Mouse (Mus musculus): ENCODE measurements around the gene Ifnlr1.

Ifnlr1 gene

GRCm38 (mm10) chr4:135684731-135685130, 1.4 kb upstream of the Ifnlr1 start:
- 35% methylated on average over 3 of the region's 3 CpGs for WGBS

DNA sequence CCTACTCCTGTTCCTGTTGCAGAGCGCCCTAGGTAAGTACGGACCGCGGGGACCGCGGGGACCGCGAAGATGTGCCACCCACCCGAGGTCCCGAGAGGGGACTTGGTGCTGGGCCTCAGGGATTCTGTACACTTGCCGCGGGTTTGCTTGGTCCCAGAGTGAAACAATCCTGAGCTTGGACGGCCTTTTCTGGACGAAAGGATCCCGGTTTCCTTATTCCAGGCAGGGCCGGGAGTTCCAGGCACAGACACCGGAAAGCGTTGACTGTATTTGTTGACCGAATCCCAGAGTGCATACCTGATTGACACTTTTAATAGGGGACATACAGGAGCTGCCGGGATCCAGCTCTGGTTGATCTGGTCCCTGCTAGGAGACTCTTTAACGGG, 474 bp downstream of the Ifnlr1 start:
- 5% methylated on average over 21 of the region's 21 CpGs for WGBS

DNA sequence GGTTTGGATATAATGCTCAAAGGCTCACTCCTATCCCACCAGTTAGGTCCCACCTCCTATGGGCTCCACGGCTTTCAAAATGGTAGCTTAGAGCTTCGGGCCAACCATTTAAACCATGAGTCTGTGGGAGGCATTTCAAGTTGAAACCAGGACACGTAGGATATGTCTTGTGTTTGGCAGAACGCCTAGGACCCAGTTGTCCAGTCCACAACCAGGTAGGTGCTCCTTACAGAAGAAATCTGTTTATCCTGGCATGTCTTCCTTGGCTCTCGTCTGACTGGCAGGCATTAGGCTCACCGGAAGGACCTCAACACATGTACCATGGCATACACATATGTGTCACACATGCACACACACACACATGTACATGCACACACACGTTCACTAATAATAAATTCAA, 3.7 kb downstream of the Ifnlr1 start:
- WGBS: 85% methylated on average over 7 of the region's 7 CpGs

- 80% methylated on average over 11 of the region's 11 CpGs for WGBS
Observed at GRCm38 (mm10) chr4:135690241-135690640, 4.2 kb downstream of the Ifnlr1 start.

DNA sequence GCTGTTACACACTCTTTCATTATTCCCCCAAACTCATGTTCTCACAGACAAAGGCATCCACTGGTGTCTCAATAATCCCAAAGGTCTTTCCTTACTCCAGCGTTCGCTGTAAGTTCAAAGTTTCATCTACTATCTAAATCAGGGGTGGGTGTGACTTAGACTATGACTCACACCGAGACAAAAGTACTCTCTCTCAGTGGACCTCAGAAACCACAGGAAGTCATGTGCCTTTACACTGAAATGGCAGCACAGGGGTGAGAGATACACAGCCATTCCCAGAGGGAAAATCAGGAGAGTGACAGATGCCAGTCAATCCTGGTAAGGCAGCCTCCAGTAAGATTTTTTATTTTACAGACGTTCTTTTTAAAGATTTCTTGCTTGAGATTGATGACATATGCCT, 6.8 kb downstream of the Ifnlr1 start:
- 78% methylated on average over 4 of the region's 4 CpGs for WGBS

DNA sequence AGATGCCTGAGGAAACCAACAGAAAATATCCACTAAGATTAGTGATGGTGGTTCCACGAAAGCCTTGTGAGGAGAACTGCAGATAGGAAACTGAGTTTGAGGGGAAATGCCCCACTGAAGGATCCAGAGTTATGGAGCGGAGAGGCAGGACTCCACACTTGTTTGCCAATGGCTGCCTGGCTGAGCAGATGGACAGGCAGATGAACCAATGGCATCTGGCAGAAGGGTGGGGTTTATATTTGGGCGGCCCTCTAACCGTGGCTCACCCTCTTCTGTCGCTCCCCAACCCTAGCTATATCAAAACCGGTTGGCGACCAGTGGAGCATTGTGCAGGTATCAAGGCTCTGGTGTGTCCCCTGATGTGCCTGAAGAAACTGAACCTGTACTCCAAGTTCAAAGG, 12.4 kb downstream of the Ifnlr1 start:
- 87% methylated on average over 7 of the region's 7 CpGs for WGBS

- 85% methylated on average over 13 of the region's 13 CpGs for WGBS
Observed at GRCm38 (mm10) chr4:135703497-135703896, 17.4 kb downstream of the Ifnlr1 start.

- 59% methylated on average over 6 of the region's 6 CpGs for WGBS
Observed at GRCm38 (mm10) chr4:135704016-135704415, 17.9 kb downstream of the Ifnlr1 start.

DNA sequence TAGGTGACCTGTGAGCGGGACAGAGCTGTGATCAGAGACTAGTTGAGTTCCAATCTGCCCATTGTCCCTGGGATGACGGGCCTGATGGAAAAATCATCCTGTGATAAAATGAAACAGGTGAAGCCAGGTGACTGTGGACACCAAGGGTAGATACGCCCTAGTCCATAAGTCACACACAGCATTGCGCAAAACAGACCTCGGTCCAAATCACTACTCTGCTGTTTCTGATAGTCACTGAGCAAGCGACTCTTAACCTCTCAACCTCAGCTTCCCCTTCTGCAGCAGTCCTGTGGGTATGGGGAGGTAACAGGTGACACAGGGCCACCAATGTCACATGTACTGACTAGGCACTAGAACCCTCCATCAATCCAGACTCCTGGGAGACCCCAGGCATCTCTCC, 20.0 kb downstream of the Ifnlr1 start:
- 89% methylated on average over 6 of the region's 6 CpGs for WGBS

GRCm38 (mm10) chr4:135709072-135709564, 23.0 kb downstream of the Ifnlr1 start:
- 17% methylated on average over 8 of the region's 8 CpGs for WGBS

- WGBS: 69% methylated on average over 11 of the region's 11 CpGs
Observed at GRCm38 (mm10) chr4:135709621-135710020, 23.5 kb downstream of the Ifnlr1 start.

DNA sequence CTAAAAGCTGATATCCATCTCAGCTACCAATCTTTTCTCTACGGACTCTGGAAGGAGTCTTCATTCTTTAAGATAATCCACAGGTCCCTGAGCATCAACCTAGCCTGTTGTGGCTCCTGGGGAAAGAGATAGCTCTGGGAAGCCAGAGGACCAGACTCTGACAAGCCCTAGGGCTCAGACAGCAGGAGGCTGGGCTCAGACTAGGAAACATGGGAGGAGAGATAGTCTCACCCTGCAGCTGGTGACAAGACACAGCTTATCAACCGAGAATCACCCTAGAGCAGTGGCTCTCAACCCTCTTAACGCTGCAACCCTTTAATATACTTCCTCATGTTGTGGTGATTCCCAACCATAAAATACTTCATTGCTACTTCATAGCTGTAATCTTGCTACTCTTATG, 24.3 kb downstream of the Ifnlr1 start:
- 89% methylated on average over 3 of the region's 3 CpGs for whole genome bisulfite sequencing

- 45% methylated on average over 8 of the region's 8 CpGs for WGBS
Observed at GRCm38 (mm10) chr4:135714776-135715175, 28.7 kb downstream of the Ifnlr1 start.

- WGBS: 96% methylated on average over 11 of the region's 11 CpGs
Observed at GRCm38 (mm10) chr4:135716438-135716837, 30.4 kb downstream of the Ifnlr1 start.

DNA sequence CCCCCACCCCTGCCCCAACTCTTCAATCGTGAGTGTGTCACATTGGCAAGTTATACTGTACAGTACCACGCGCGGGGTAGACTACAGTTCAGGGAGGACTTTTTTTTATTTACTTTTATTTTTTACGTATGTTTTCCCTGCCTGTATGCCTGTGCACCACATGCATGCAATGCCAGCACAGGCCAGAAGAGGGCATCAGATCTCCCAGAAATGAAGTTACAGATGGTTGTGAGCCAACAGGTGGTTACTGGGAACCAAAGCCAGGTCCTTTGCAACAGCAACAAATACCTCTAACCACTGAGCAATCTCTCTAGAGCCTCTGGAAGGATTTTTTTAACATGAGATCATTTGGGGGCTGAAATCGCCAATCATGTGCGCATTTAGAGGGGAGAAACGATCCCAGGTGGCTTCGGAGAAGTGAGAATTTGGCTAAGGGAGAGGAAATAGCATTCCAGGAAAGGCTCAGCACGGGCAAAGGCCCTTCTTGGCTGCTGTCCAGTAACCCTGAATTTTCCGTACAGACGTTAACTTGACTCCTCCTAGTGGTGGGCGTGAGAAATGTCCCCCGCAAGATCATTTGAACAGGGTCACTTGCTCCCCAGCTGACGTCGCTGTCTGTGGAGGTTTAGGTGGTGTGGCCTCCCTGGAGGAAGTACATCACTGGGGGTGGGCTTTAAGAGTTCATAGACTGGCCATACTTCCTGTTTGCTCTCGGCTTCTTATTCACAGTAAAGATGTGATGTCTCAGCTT, 36.6 kb downstream of the Ifnlr1 start:
- WGBS: 67% methylated on average over 17 of the region's 17 CpGs

DNA sequence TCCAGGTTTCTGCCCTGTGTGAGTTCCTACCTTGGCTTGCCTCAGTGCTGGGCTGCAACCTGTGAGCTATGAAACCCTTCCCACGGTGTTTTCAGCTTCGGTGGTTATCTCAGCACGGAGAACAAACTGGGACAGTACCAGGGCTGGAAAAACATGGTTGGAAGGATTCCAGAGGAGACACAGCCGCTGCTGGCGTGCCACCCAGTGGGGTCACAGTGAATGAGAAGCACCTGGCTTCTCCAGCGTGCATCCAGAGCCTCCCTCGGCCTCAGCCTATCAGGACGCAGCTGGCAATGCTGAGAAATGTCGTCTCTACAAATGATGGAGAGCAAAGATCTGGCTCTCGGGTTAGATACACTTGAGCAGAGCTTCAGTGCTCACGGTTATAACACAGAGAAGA, 40.3 kb downstream of the Ifnlr1 start:
- 70% methylated on average over 11 of the region's 11 CpGs for WGBS

- 65% methylated on average over 14 of the region's 14 CpGs for WGBS
Observed at GRCm38 (mm10) chr4:135727817-135728216, 41.7 kb downstream of the Ifnlr1 start, which contains the start of gene Il22ra1. Gene Il22ra1 (plus strand): TSS chr4:135728172.

DNA sequence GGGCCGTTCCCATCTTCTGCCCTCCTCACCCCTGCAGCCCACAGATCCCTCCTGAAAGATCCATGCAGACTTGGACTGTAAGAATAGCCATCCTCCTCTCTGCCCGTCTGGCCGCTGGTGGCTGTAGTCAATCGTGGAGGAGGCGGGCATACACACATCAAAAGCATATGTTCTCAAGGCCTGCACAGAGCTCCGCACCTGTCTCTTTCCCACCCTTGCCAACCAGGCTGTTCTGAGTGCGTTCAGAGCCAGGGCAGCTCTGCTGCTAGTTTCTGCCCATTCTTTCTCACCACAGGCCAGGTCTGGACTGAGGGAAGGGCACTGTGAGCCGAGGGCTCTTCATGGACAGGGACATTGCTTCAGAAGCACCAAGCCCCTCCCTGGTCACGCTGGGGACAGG, 44.1 kb downstream of the Ifnlr1 start:
- WGBS: 57% methylated on average over 9 of the region's 9 CpGs

DNA sequence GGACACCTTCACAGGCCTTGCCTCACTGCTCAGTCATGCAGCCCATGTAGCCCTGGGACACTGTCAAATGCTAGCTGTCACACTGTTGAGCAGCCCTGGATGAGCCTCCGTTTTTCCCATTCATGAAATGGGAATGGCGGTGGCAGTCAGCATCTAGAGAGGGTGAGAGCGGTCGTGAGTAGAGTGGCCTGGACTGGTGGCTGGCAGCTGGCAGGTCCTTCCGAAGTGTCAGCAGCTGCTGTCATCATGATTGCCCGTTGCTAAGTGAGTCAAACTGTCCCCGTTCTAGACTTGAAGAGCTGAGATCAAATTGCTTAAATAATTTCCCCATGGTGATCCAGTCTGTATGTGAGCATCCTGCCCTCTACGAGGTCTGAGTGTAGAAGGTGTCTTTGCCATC, 44.9 kb downstream of the Ifnlr1 start:
- 75% methylated on average over 8 of the region's 8 CpGs for whole genome bisulfite sequencing

DNA sequence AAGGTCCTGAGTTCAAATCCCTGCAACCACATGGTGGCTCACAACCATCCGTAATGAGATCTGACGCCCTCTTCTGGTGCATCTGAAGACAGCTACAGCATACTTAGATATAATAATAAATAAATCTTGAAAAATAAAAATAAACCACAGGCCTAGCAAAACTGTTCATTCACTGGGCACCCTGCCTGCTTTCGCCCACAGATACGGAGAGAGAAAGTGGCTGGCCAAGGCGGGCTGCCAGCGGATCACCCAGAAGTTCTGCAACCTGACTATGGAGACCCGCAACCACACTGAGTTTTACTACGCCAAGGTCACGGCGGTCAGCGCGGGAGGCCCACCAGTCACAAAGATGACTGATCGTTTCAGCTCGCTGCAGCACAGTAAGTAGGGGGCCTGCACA, 47.8 kb downstream of the Ifnlr1 start:
- 78% methylated on average over 14 of the region's 14 CpGs for WGBS

- WGBS: 93% methylated on average over 3 of the region's 3 CpGs
Observed at GRCm38 (mm10) chr4:135736903-135737302, 50.8 kb downstream of the Ifnlr1 start.

DNA sequence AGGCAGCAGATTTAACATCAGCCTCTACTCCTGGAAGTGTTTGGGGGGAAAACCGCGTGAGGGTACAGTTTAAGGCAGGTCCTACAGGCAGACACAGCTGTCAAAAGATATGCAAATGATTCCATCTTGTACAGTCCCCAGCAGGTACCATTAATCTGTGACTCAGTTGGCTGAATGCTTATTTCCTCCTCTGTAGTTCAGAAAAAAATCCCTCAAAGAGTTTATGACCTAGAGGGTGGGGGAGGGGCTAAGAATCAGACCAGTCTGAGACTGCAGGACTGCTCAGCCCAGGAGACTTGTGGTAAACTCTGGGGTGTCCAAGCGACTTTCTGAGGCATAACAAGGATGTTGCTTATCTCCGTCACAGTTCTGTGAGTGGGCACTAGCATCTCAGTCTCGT, 52.1 kb downstream of the Ifnlr1 start:
- WGBS: 81% methylated on average over 5 of the region's 5 CpGs

DNA sequence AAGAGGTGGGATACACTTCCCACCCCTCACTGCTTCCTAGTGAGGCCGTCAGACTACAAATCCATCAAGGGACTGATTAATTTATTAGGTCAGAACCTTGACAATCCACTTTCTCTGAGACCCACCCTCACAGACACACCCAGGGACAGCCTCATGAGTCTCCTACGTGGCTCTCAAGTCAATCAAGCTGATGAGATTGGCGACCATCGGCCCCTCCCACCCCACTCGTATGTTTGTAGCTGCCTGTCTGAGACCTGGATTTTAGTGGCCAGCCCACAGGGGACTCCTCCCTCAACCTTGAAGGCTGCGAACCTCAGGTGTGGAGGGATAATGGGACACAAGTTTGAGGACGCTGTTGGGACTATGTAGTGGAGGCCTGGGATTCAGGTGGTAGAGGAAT, 53.1 kb downstream of the Ifnlr1 start:
- 92% methylated on average over 7 of the region's 7 CpGs for WGBS

- 93% methylated on average over 14 of the region's 14 CpGs for WGBS
Observed at GRCm38 (mm10) chr4:135739672-135740071, 53.6 kb downstream of the Ifnlr1 start.

All from cerebral cortex, adult 2 months (tissue).